Mouse (Mus musculus) heart, embryonic 11.5 days (tissue): ENCODE measurements around the gene E030018B13Rik. TPM values are rescaled to one million over a fixed set of nuclear protein-coding genes. Genes with fewer than 3 reads are reported as not detected.
A peak's percentile ranks its signal among the peaks of the same experiment; 100 is the strongest.

Experiments
- ATAC-seq: fragments of 200-750 bp; cut with Nextera tagmentation; replicated peaks from 2 replicates; pipeline ENCODE4 v1.8.0; 2017; ENCODE audit warnings: moderate library complexity; ENCODE audit not compliant: insufficient number of reproducible peaks, low FRiP score, low TSS enrichment
- H3K27ac ChIP-seq: fragments of 300-500 bp; sonication (generic); 2 replicates; pipeline ENCODE4 v1.5.1; 2014; ENCODE audit warnings: mild to moderate bottlenecking, low read depth, low read length
- H3K27me3 ChIP-seq: fragments of 300-500 bp; sonication (generic); 2 replicates; pipeline ENCODE4 v1.6.1; 2014; ENCODE audit warnings: mild to moderate bottlenecking, low read length, mixed read lengths; ENCODE audit not compliant: control insufficient read depth, insufficient read depth
- H3K36me3 ChIP-seq: fragments of 300-500 bp; sonication (generic); 2 replicates; pipeline ENCODE4 v1.6.1; 2014; ENCODE audit warnings: mild to moderate bottlenecking, low read length, moderate library complexity, mixed read lengths; ENCODE audit not compliant: control insufficient read depth, insufficient read depth
- H3K4me1 ChIP-seq: fragments of 300-500 bp; sonication (generic); 2 replicates; pipeline ENCODE4 v1.6.1; 2014; ENCODE audit warnings: low read length; ENCODE audit not compliant: control insufficient read depth, insufficient read depth
- H3K4me2 ChIP-seq: fragments of 300-500 bp; sonication (generic); 2 replicates; pipeline ENCODE4 v1.6.1; 2014; ENCODE audit warnings: mild to moderate bottlenecking, moderate library complexity
- H3K4me3 ChIP-seq: fragments of 300-500 bp; sonication (generic); 2 replicates; pipeline ENCODE4 v1.5.1; 2014; ENCODE audit warnings: low read depth, low read length
- H3K9ac ChIP-seq: fragments of 300-500 bp; sonication (generic); 2 replicates; pipeline ENCODE4 v1.6.1; 2014; ENCODE audit warnings: mild to moderate bottlenecking, low read depth, low read length, moderate library complexity
- H3K9me3 ChIP-seq: fragments of 300-500 bp; sonication (generic); replicated peaks from 2 replicates; pipeline ENCODE4 v1.6.1; 2016; ENCODE audit warnings: low read length; ENCODE audit not compliant: control insufficient read depth
- WGBS: fragments of 180-500 bp; shearing (Covaris S2); extraction: QIAGEN DNeasy Blood & Tissue Kit; methylation state at CpG from one replicate; pipeline ENCODE4 v1.1.7; 2014; ENCODE audit not compliant: insufficient replicate concordance; 5-methylcytosine and 5-hydroxymethylcytosine counted together
- polyA plus RNA-seq: library from polyadenylated mRNA; unstranded; fragments of >200 nt; fragmentation: Nextera tagmentation; extraction: Ambion mirVana; gene quantifications from 2 replicates; pipeline ENCODE4 v1.2.1, GENCODE M21; 2014

The E030018B13Rik gene
- polyA plus RNA-seq, 1 experiment from 2014 or later: not detected

DNA sequence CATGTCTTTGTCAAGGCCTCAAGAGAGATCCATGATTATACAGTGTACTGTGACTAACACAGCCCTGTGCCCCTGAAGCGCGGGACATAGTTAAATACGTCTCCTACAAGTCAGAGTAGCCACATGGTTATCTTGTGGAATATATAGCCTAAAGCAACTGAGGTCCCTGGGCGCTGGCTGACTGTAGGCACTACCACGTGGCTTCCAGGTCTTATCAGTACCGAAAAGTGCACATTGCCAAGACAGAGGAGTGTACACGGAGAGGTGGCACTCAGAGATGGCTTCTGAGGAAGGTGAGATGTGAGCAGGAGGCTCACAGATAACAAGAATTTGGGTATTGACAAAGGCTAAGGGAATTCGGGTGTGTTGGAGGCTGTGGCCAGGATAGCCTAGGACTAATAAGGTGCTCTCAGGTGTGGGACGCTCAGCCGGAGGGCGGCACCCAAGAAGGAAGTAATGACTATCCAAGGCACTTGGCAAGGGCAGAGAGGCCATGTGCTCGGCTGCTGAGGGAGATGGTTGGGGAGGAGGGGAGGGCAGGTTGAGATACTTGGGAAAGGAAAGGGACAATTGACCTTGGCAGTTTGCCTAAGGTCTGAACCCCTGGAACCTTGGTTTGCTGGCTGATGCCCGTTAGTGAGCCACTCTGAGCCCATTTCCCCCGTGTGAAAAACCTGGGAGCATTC lies 39.6 kb downstream of the E030018B13Rik start:
- H3K4me1 ChIP-seq: no peaks in the 10 kb centered on the region; the same call in 1 of the 2 replicates
- H3K9me3 ChIP-seq: no peaks in the 10 kb centered on the region
- 69% methylated on average over 14 of the region's 14 CpGs for WGBS
- no peak overlapping the region for H3K9ac ChIP-seq
- H3K36me3 ChIP-seq: no peaks in the 10 kb centered on the region
- H3K27me3 ChIP-seq: 0 out of 2 replicates have a peak, but pooled peaks cover 6% of the 10 kb centered on the region
- no peak overlapping the region for H3K27ac ChIP-seq
- no peak for ATAC-seq
- H3K4me2 ChIP-seq: no peak overlapping the region
- H3K4me3 ChIP-seq: no peak overlapping the region

- H3K4me2 ChIP-seq: no peak overlapping the region
- WGBS: 24% methylated on average over 16 of the region's 16 CpGs
- no peak for ATAC-seq
- 0 out of 2 replicates have a peak, but pooled peaks cover 6% of the 10 kb centered on the region for H3K27me3 ChIP-seq
- no peak overlapping the region for H3K4me3 ChIP-seq
- no peaks in the 10 kb centered on the region for H3K9me3 ChIP-seq
- no peaks in the 10 kb centered on the region; the same call in 1 of the 2 replicates for H3K4me1 ChIP-seq
- no peak overlapping the region for H3K27ac ChIP-seq
- H3K36me3 ChIP-seq: no peaks in the 10 kb centered on the region
- H3K9ac ChIP-seq: no peak overlapping the region
Measured at GRCm38 (mm10) chr7:63956981-63957713, 40.5 kb downstream of the E030018B13Rik start.

- Histone ChIP-seq H3K4me2 (no peak overlapping the region), H3K27ac (no peak overlapping the region), H3K4me1 (no peaks in the 10 kb centered on the region), H3K9me3 (no peaks in the 10 kb centered on the region), H3K9ac (no peak overlapping the region), H3K4me3 (no peak overlapping the region), H3K36me3 (no peaks in the 10 kb centered on the region), H3K27me3 (0 out of 2 replicates have a peak, but pooled peaks cover 6% of the 10 kb centered on the region)
- no peak for ATAC-seq
- WGBS: 87% methylated on average over 12 of the region's 12 CpGs
Measured at GRCm38 (mm10) chr7:63957872-63958640, 41.4 kb downstream of the E030018B13Rik start.

DNA sequence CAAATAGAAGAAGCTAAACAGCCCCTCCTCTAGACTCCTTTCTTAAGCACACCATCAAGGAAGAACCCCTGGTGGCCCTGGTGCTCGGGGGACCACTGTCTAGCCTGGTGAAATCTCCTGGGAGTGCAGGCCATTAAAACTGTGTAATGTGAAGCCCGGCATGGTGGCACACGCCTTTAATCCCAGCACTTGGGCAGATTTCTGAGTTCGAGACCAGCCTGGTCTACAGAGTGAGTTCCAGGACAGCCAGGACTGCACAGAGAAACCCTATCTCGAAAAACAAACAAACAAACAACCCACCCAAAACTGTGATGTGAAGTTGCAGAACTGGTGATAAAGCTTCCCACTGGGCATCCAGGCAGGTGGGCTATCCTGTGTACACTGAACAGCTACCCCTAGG lies 47.0 kb downstream of the E030018B13Rik start:
- Histone ChIP-seq H3K27me3 (no peaks in the 10 kb centered on the region), H3K9me3 (no peaks in the 10 kb centered on the region), H3K4me1 (no peaks in the 10 kb centered on the region), H3K4me3 (no peak overlapping the region), H3K27ac (no peak overlapping the region), H3K36me3 (no peaks in the 10 kb centered on the region), H3K4me2 (no peak overlapping the region), H3K9ac (no peak overlapping the region)
- 69% methylated on average over 5 of the region's 5 CpGs for WGBS
- no peak for ATAC-seq

- H3K27ac ChIP-seq: no peak overlapping the region
- no peak overlapping the region for H3K4me3 ChIP-seq
- H3K9ac ChIP-seq: no peak overlapping the region
- H3K36me3 ChIP-seq: no peaks in the 10 kb centered on the region
- 76% methylated on average over 6 of the region's 6 CpGs for WGBS
- H3K4me2 ChIP-seq: no peak overlapping the region
- no peaks in the 10 kb centered on the region for H3K9me3 ChIP-seq
- no peaks in the 10 kb centered on the region for H3K4me1 ChIP-seq
- H3K27me3 ChIP-seq: no peaks in the 10 kb centered on the region
- ATAC-seq: no peak
Measured at GRCm38 (mm10) chr7:63964121-63964520, 47.5 kb downstream of the E030018B13Rik start.

DNA sequence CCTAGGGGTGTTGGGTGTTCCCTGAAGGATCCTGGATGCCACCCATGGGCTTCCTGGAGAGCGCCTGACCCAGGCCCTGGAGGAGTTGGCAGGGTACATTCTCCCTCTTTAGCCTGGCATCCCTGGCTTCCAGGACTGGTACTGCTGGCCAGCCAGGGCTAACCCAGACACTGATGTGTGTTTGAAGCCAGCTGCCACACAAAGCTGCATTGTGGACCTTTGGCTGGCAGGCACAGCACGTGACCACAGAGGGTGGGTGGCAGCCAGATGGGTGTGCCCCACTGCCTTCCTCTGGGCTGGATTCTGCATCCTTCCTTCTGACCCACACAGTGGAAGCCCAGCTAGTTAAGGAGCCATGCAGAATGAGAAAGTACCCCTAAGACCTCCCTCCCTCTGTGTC lies 48.5 kb downstream of the E030018B13Rik start:
- 72% methylated on average over 2 of the region's 2 CpGs for WGBS
- Histone ChIP-seq H3K4me3 (no peak overlapping the region), H3K27ac (peak overlapping the region; percentile 41; the same call in 1 of the 2 replicates), H3K4me2 (no peak overlapping the region), H3K27me3 (no peaks in the 10 kb centered on the region), H3K36me3 (no peaks in the 10 kb centered on the region), H3K4me1 (no peaks in the 10 kb centered on the region), H3K9me3 (no peaks in the 10 kb centered on the region), H3K9ac (no peak overlapping the region)
- 0 out of 2 replicates have a peak, but pooled peaks have one; percentile 35 for ATAC-seq

DNA sequence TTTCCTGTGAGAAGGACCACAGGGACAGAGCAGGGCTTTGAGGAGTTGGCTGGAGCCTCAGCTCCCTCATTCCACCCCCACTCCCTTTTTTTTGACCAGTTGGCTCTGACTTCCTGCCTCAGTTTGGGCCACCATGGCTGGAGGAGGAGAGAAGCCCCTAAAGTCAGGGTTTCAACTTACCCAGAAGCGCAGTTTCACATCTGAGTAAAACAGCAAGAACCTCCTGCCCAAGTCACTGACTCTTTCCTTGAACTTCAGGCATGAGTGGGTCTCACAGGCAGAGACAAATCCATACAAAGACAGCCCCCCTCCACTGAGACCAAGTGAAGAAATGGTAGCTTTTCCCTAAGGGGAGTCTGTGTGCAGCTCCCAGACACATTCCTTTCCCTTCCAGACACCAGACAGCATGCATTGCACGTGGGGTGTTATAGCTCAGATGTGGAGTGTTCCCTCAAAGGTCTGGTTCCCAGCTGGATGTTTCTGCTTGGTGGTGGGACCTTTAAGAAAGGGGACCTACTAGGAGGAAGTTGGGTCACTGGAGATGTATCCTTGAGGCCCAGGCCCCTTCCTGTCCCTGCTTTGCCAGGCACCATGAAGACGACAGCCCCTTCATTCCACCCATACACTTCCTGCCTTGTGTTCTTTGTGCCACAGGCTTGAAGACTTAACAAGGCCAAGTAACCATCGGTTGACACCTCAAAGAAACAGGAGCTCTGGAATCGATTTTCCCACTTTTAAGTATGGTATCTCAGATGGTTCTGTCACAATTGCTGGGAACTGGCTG lies 49.2 kb downstream of the E030018B13Rik start:
- H3K4me3 ChIP-seq: no peak overlapping the region
- no peak overlapping the region for H3K4me2 ChIP-seq
- 64% methylated on average over 5 of the region's 5 CpGs for WGBS
- H3K36me3 ChIP-seq: no peaks in the 10 kb centered on the region
- ATAC-seq: no peak
- no peaks in the 10 kb centered on the region for H3K4me1 ChIP-seq
- H3K27me3 ChIP-seq: no peaks in the 10 kb centered on the region
- H3K27ac ChIP-seq: peak overlapping the region; percentile 41; the same call in 1 of the 2 replicates
- H3K9ac ChIP-seq: no peak overlapping the region
- no peaks in the 10 kb centered on the region for H3K9me3 ChIP-seq

- H3K4me1 ChIP-seq: no peaks in the 10 kb centered on the region
- no peaks in the 10 kb centered on the region for H3K9me3 ChIP-seq
- WGBS: 78% methylated on average over 3 of the region's 3 CpGs
- H3K4me2 ChIP-seq: no peak overlapping the region
- H3K4me3 ChIP-seq: no peak overlapping the region
- no peaks in the 10 kb centered on the region for H3K27me3 ChIP-seq
- no peak overlapping the region for H3K27ac ChIP-seq
- no peaks in the 10 kb centered on the region for H3K36me3 ChIP-seq
- ATAC-seq: no peak
- H3K9ac ChIP-seq: no peak overlapping the region
Measured at GRCm38 (mm10) chr7:63969941-63970340, 53.3 kb downstream of the E030018B13Rik start.
